Mouse (Mus musculus) thymus, postnatal 0 days (tissue): ENCODE measurements around the gene Adcy2. TPM values are rescaled to one million over a fixed set of nuclear protein-coding genes. Genes with fewer than 3 reads are reported as not detected.

Experiments used
- DNase-seq: peaks from one replicate; pipeline ENCODE4 v3.0.0-alpha.2; 2015; ENCODE audit warnings: low spot score
- polyA plus RNA-seq: library from polyadenylated mRNA; unstranded; fragments of >200 nt; fragmentation: Nextera tagmentation; extraction: Ambion mirVana; gene quantifications from 2 replicates; pipeline ENCODE4 v1.2.1, GENCODE M21; 2015

Gene Adcy2
- polyA plus RNA-seq, 1 experiment from 2014 or later, result 0.08 TPM

GRCm38 (mm10) chr13:68707296-68707747 lies 292.0 kb downstream of the Adcy2 start:
- DNase-seq, result no peak

GRCm38 (mm10) chr13:68684919-68685318 lies 314.4 kb downstream of the Adcy2 start:
- no peak for DNase-seq

GRCm38 (mm10) chr13:68680429-68680828 lies 318.9 kb downstream of the Adcy2 start:
- no peak for DNase-seq

DNA sequence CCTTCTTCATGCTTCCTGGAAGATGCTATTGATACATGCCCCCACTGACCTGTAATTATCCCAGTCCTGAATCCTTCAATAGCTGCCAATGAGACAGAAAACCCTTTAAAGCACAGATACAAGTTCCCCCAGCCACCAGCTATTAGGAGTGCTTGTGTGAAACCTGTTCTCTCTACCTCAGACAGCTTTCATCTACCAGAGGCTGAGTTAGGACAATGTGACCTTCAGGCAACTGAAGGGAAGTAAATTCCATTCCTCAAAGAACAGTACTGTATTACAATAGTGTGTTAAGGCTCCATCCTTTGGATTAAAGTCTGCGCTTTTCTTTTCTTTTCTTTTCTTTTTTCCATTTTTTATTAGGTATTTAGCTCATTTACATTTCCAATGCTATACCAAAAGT lies 356.6 kb downstream of the Adcy2 start:
- no peak for DNase-seq

DNA sequence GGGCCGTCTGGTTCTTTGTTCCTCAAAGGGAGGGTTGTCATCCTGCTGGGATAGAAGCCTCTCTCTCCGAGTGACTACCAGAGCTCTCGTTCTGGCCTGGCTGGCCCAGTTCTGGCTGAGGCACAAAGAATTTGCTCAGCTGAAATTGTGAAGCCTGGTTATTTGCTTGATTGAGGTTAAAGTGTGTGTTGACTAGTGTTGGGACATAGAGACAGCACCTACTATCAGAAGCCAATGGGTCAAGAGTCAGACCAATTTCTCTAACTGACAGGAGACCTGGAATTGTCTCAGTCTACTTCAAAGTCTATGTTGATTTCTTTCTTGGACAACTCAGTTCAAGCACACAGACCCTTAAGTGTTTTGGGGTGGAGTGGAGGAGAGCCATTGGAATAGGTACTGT lies 372.3 kb downstream of the Adcy2 start:
- no peak for DNase-seq

GRCm38 (mm10) chr13:68622792-68623191 lies 376.5 kb downstream of the Adcy2 start:
- no peak for DNase-seq

- DNase-seq, result no peak
Measured at GRCm38 (mm10) chr13:68607652-68608405, 391.5 kb downstream of the Adcy2 start.

GRCm38 (mm10) chr13:68605689-68606126 lies 393.6 kb downstream of the Adcy2 start:
- no peak for DNase-seq

GRCm38 (mm10) chr13:68603085-68603484 lies 396.3 kb downstream of the Adcy2 start:
- DNase-seq, result no peak

DNA sequence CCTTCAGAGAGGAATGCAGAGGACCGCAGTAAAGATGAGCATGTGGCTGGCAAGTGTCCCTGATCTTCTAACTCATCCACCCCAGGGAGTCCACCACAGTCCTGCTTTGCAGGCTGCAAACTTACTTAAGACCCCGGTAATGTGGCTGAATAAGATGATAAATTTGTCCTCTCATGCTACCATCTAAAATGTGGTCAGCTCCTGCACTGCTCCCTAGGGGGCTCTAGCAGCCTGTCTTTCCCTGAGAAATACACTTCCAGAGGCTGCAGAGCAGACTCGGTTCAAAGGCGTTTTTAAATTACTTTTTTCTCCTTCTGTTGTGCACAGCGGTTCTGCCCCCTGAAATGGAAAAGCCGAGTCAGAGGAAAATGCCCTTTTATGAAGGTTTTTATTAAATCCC lies 398.2 kb downstream of the Adcy2 start:
- DNase-seq, result no peak

DNA sequence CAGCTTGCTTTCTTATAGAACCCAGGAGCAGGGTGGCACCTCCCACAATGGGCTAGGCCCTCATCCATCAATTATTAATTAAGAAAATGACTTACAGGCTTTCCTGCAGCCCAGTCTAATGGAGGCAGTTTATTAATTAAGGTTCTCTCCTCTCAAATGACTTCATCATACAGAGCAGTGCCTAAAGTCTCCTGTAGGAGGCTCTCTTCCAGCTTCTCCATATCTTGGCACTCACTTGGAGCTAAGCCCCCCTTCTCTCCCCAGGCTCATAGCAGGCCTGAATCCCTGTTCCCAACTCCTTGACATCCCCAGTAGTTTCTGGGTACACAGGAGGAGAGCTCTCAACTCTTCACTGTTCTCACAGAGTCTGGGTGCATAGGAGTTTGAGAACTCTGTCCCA lies 400.4 kb downstream of the Adcy2 start:
- no peak for DNase-seq

GRCm38 (mm10) chr13:68597667-68598066 lies 401.7 kb downstream of the Adcy2 start:
- no peak for DNase-seq

DNA sequence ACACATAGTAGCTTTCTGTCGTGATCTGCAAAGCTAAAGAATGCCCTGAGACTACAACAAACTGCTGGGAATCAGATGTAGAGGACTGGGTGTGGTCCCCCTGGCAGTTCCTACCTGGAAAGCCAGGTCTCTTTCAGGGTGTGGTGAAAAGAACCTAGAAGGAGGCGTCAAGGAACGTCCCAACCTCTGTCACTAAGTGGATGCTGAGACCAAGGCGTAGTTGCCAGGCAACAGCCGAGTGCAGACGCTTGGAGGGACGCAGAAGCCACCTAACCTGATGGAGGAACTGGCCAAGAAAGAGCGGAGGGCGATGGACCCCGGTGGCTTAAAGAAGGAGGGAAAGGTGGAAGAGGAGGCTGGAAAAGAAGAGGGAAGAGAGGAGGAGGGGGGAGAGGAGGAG lies 402.1 kb downstream of the Adcy2 start, which contains the start of gene 1700001L19Rik:
TSS of gene 1700001L19Rik (plus strand) at position 223 of the 400 bp plus-strand sequence.
- no peak for DNase-seq

- no peak for DNase-seq
Measured at GRCm38 (mm10) chr13:68593797-68594196, 405.5 kb downstream of the Adcy2 start.

- DNase-seq, result no peak
Measured at GRCm38 (mm10) chr13:68588352-68588751, 411.0 kb downstream of the Adcy2 start.

DNA sequence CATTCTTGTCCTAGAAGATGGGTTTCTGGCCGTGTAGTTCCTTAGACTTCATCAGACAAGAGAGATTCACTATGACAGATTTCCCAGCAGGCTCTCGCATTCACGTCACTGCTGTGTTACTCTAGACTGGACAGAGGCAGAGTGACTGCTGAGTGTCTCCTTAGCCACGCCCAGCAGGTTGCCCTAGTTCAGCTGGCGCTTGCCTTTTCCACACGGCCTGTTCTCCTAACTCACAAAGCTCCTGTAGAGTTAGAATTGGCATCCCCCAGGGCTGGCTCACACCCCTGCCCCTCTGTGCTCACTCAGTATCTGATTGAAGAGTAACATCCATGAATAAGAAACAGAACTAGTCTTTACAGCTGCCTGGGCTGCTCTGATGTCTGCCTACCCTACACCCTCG lies 413.9 kb downstream of the Adcy2 start:
- DNase-seq, result no peak

- DNase-seq, result no peak
Measured at GRCm38 (mm10) chr13:68583961-68584360, 415.4 kb downstream of the Adcy2 start.

DNA sequence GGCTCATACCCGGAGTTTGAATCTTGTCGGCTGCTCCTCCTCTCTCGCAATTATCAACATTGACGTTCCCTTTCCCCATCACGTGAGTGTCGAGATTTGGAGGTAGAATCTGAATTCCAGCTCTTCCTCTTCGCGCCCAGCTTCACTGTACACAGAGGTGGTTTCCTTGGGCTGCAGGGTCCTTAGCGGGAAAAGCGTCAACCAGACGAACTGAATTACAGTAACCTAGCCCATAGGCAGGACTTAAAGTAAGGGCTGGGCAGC lies 416.9 kb downstream of the Adcy2 start:
- DNase-seq, result peak; percentile 30

- DNase-seq, result peak; percentile 93
Measured at GRCm38 (mm10) chr13:68581747-68582516, 417.4 kb downstream of the Adcy2 start, which contains the start of the genes Mtrr and Fastkd3. Gene Mtrr, minus strand, starts transcription at chr13:68582149. Gene Fastkd3, plus strand, starts transcription at chr13:68582234.

DNA sequence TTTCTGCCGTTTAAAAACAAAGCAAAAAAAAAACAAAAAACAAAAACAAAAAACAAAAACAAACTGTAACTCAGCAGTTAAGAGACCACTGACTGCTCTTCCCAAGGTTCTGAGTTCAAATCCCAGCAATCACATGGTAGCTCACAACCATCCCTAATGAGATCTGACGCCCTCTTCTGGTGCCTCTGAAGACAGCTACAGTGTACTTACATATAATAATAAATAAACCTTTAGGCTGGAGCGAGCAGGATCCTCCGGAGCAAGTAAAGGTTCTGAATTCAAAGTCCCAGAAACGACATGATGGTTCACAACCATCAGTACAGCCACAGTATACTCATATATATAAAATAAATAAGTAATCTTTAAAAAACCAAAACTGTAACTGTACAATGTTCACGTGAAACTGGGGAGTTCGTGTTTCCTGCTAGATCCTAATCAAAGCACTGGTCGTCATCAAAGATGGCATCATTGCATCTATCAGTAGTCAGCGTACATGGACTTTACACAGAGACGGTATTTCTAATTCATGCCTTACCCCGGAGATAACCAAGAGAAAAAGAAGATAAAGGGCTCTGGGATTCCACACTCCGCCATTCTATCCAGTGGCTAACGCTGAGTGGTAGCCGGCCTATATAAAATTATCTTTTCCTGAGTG lies 418.1 kb downstream of the Adcy2 start:
- peak; percentile 13 for DNase-seq

GRCm38 (mm10) chr13:68577945-68578344 lies 421.4 kb downstream of the Adcy2 start:
- no peak for DNase-seq

- no peak for DNase-seq
Measured at GRCm38 (mm10) chr13:68574398-68574797, 424.9 kb downstream of the Adcy2 start.
